Mouse (Mus musculus): ENCODE data around the gene Ifna16.

DNA sequence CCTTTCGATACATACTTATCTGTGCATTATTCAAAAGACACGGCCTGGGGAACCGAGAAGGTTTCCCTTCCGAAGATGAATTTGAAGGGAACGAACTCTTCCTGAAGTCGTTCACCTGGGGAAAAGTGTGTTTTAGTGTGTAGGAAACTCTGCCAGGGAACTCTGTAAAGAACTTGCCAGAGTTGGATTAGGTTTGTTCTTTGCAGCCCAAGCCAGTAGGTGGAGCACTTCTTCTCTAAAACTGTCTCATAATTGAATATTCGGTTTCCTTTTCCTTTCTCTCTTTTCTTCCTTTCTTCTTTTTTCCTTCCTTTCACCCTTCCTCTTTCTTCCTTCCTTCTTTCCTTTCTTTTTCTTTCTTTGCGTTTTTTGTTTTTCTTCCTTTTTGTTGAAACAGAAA lies 3.6 kb upstream of the Ifna16 start:
- TF ChIP-seq CTCF (IDR thresholded peaks at IDR 0.05; ENCODE audit: low read depth, low read length) (no peak), POLR2A (IDR thresholded peaks at IDR 0.05; ENCODE audit: borderline replicate concordance, low read depth, low read length) (no peak)

Measured in bone marrow macrophage, adult 2 months (primary cell).